Mouse (Mus musculus) midbrain, postnatal 0 days (tissue): ENCODE measurements around the gene Osbpl2. TPM values are rescaled to one million over a fixed set of nuclear protein-coding genes. Genes with fewer than 3 reads are reported as not detected.
A peak's percentile ranks its signal among the peaks of the same experiment; 100 is the strongest.

Source experiments
- ATAC-seq: fragments of 200-750 bp; cut with Nextera tagmentation; 2 replicates; pipeline ENCODE4 v1.8.0; 2017; ENCODE audit warnings: moderate number of reproducible peaks, mild to moderate bottlenecking, moderate TSS enrichment, moderate library complexity; ENCODE audit not compliant: low FRiP score
- DNase-seq: peaks from one replicate; pipeline ENCODE4 v3.0.0-alpha.2; 2015; ENCODE audit warnings: low spot score
- H3K27ac ChIP-seq: fragments of 300-500 bp; sonication (generic); 2 replicates; pipeline ENCODE4 v1.5.1; 2014; ENCODE audit warnings: low read depth, mild to moderate bottlenecking, low read length, mixed read lengths
- H3K27me3 ChIP-seq: fragments of 300-500 bp; sonication (generic); 2 replicates; pipeline ENCODE4 v1.6.1; 2014; ENCODE audit warnings: low read length, control low read depth, mixed read lengths; ENCODE audit not compliant: insufficient read depth
- H3K36me3 ChIP-seq: fragments of 300-500 bp; sonication (generic); 2 replicates; pipeline ENCODE4 v1.6.1; 2014; ENCODE audit warnings: low read length, control low read depth, mixed read lengths; ENCODE audit not compliant: insufficient read depth
- H3K4me1 ChIP-seq: fragments of 300-500 bp; sonication (generic); 2 replicates; pipeline ENCODE4 v1.6.1; 2014; ENCODE audit warnings: mild to moderate bottlenecking, control low read depth, antibody characterized with exemption, low read length, mixed read lengths; ENCODE audit not compliant: insufficient read depth
- H3K4me2 ChIP-seq: fragments of 300-500 bp; sonication (generic); 2 replicates; pipeline ENCODE4 v1.6.1; 2014; ENCODE audit warnings: low read depth, mild to moderate bottlenecking, low read length, mixed read lengths; ENCODE audit not compliant: poor library complexity, severe bottlenecking
- H3K4me3 ChIP-seq: fragments of 300-500 bp; sonication (generic); 2 replicates; pipeline ENCODE4 v1.5.1; 2014; ENCODE audit warnings: low read depth, mild to moderate bottlenecking, low read length, moderate library complexity
- H3K9ac ChIP-seq: fragments of 300-500 bp; sonication (generic); replicated peaks from 2 replicates; pipeline ENCODE4 v1.6.1; 2014; ENCODE audit warnings: mild to moderate bottlenecking, low read length, moderate library complexity, mixed read lengths; ENCODE audit not compliant: poor library complexity, severe bottlenecking
- H3K9me3 ChIP-seq: fragments of 300-500 bp; sonication (generic); 2 replicates; pipeline ENCODE4 v1.6.1; 2016; ENCODE audit warnings: low read length, control low read depth
- CTCF ChIP-seq: IDR thresholded peaks from 2 replicates; pipeline ENCODE4 v1.5.1; 2016; ENCODE audit warnings: antibody characterized with exemption, mild to moderate bottlenecking
- WGBS: fragments of 180-500 bp; shearing (Covaris S2); extraction: QIAGEN DNeasy Blood & Tissue Kit; methylation state at CpG from one replicate; pipeline ENCODE4 v1.1.7; 2014; 5-methylcytosine and 5-hydroxymethylcytosine counted together
- polyA plus RNA-seq: library from polyadenylated mRNA; unstranded; fragments of >200 nt; fragmentation: Nextera tagmentation; extraction: Ambion mirVana; gene quantifications from 2 replicates; pipeline ENCODE4 v1.2.1, GENCODE M21; 2015
- total RNA-seq: library from RNA; depleted of rRNA; stranded (reverse); fragments of >200 nt; gene quantifications from 2 replicates; pipeline ENCODE4 v1.2.3, GENCODE M21; 2014; rRNA removed

Gene Osbpl2
- total RNA-seq = 52.6 and 67.5 TPM in 2 replicates
- 64.9 and 70.3 TPM in 2 replicates for polyA plus RNA-seq

DNA sequence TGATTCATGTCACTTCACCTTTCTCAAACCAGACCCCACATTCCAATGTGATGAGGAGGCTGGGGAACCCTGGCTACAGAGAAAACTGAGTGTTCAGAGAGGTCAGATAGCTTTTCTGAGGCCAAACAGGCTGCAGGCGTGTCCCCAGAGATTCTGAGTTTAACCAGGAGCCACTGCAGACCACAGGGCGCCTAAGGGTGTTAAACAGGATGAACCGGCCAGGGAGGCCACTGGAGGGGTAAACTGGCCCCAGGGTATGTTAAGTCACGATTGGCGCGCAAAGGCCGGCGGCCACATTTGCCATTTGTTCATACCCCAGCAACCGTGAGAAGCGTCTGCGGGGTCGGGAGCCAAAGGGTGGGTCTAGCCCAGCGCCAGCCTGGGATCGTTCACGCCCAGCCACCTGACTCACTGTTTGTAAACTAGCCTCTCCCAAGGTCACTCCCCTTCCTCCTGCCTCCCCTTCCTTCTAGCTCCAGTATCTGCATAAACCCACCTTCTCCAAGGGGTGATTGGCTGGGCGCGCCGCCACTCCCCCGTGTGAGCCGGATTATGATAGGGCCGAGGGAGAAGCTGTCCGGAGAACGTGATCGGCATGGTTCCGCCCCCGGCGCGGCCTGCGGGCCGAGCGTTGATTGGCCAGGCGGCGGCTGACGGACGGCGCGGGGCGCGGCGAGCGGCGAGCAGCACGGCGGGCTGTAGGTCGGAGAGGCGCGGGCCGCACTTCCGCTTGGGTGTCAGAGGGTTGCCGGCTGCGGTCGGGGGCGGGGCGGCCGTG, at the start of gene Osbpl2:
Gene Osbpl2 (plus strand): TSS at position 646 of the 778 bp plus-strand sequence.
- 0% methylated on average over 55 of the region's 55 CpGs for WGBS
- Histone ChIP-seq H3K4me3 (peak within 1 kb of the TSS; percentile 91), H3K27me3 (no peaks in the 10 kb centered on the region), H3K9me3 (no peaks in the 10 kb centered on the region), H3K9ac (peak within 1 kb of the TSS; percentile 90), H3K4me1 (peaks cover 21% of the 10 kb centered on the region), H3K36me3 (no peaks in the 10 kb centered on the region), H3K27ac (peak within 1 kb of the TSS; percentile 74), H3K4me2 (peak within 1 kb of the TSS; percentile 95)
- peak; percentile 98 for DNase-seq
- no peak for TF ChIP-seq CTCF
- ATAC-seq = peak; percentile 98

DNA sequence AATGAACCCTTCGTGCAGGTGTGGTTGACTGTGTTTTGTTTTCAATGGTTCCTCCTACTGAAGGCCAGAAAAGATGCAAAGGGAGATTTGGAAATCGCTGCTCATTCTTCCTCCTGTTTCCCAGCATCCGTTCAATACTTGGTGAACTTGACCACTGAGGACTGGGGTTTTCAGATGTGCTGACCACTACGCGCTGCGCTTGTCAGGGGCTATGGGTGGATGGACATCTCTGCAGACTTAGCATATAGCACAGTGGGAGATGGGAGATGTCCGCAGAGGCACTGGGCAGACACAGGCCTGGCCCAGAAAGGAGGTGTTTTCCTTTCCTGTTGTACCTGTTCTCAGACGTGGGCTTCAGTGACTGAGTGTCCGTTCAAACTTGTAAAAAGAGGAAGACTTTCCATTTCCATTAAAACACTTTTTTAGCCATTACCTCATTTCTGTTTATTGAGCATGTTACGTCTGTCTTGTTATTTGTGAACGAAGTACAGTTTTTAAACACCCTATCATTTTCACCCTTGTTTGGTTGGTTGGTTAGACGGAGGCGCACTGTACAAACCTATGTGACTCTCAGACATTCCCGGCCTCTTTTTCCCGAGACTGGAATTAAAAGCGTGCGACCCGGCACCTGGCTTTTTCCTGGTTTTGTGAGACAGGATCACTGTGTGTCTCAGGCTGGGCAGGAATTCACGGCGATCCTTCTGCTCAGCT, 49.2 kb upstream of the Osbpl2 start:
- DNase-seq (no peak), ATAC-seq (peak; percentile 66)
- WGBS = 34% methylated on average over 20 of the region's 20 CpGs
- peak overlapping the region; percentile 80 for H3K4me2 ChIP-seq
- H3K4me1 ChIP-seq = peaks cover 5% of the 10 kb centered on the region; the same call in 1 of the 2 replicates
- H3K36me3 ChIP-seq = peaks cover 20% of the 10 kb centered on the region
- H3K27ac ChIP-seq = peak overlapping the region; percentile 95
- H3K9ac ChIP-seq = peak overlapping the region; percentile 73
- no peaks in the 10 kb centered on the region for H3K9me3 ChIP-seq
- no peaks in the 10 kb centered on the region for H3K27me3 ChIP-seq
- no peak for TF ChIP-seq CTCF
- H3K4me3 ChIP-seq = peak overlapping the region; percentile 52

DNA sequence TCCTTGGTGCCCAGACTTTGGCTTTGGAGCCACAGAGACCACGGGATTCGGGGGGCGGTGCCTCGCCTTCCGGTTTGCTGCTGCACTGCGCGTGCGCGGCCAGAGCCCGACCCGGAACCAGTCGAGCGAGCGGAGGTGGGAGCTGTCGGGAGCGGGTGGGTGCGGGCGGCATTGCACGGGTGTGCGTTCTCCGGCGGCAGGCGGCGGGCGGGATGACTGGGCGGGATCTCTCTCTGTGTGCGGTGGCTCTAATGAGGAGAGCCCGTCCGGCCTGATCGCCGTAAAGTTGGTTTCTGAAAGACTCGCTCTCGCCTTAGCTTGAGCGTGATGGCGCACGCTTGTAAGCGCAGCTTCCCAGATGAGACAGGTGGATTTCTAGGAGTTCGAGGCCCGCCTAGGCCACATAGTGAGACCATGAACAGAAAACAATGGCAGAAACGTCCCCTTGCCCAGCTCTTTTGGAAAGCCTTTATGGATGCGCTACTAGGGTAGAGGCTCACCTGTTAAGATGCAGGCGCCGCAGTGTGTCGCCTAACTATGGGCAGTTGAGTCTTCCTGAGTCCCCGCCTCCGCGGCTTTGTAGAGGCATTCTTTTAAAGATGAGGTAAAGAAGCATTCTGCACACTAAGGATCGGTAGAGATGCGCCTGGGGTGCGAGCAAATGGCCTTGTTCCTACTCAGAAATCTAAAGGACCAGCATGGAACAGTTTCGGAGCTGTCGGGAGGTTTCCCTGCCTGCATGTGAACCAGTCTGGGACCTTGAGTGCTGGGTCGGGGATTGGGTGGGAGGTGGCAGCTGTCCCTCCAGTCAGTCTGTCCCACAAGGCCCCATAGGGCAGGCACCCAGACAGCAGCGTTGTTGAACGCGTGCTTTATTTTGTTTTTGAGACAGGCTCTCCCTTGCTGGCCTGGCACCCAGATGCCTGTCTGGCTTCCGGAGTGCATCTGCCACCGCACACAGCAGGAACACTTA, 48.3 kb upstream of the Osbpl2 start, which contains the start of gene Mtg2:
Gene Mtg2 (plus strand): TSS at position 108 of the 973 bp plus-strand sequence.
- Histone ChIP-seq H3K27me3 (no peaks in the 10 kb centered on the region), H3K4me3 (peak within 1 kb of the TSS; percentile 52), H3K9ac (peak within 1 kb of the TSS; percentile 73), H3K36me3 (peaks cover 20% of the 10 kb centered on the region), H3K9me3 (no peaks in the 10 kb centered on the region), H3K27ac (peak within 1 kb of the TSS; percentile 95), H3K4me1 (peaks cover 5% of the 10 kb centered on the region; the same call in 1 of the 2 replicates), H3K4me2 (peak within 1 kb of the TSS; percentile 80)
- peak; percentile 13; the same call in 1 of the 2 replicates for TF ChIP-seq CTCF
- WGBS = 4% methylated on average over 58 of the region's 58 CpGs
- ATAC-seq = peak; percentile 96
- peak; percentile 93 for DNase-seq

DNA sequence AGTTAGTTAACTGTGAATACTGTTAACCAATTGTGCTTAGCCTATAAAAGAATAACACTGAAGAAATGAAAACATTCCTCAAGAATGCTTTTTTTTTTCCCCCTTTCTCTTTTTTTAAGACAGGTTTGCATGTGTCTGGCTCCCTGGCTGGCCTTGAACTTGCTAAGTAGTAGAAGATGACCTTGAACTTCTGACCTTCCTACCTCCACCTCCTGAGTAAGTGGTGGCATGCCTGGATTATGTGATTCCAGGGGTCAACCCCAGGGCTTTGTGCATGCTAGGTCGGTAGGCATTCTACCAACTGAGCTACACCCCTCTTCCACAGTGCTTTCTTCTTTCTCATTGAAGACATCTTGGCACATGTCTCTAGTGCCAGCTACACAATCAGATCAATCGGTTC, 47.4 kb upstream of the Osbpl2 start:
- no peaks in the 10 kb centered on the region for H3K9me3 ChIP-seq
- no peak overlapping the region for H3K9ac ChIP-seq
- ATAC-seq (no peak), DNase-seq (no peak)
- no peak overlapping the region for H3K4me3 ChIP-seq
- peaks cover 20% of the 10 kb centered on the region for H3K36me3 ChIP-seq
- no peak overlapping the region for H3K4me2 ChIP-seq
- WGBS = 82% methylated on average over 2 of the region's 2 CpGs
- no peaks in the 10 kb centered on the region for H3K27me3 ChIP-seq
- no peak for TF ChIP-seq CTCF
- no peak overlapping the region for H3K27ac ChIP-seq
- peaks cover 5% of the 10 kb centered on the region; the same call in 1 of the 2 replicates for H3K4me1 ChIP-seq

DNA sequence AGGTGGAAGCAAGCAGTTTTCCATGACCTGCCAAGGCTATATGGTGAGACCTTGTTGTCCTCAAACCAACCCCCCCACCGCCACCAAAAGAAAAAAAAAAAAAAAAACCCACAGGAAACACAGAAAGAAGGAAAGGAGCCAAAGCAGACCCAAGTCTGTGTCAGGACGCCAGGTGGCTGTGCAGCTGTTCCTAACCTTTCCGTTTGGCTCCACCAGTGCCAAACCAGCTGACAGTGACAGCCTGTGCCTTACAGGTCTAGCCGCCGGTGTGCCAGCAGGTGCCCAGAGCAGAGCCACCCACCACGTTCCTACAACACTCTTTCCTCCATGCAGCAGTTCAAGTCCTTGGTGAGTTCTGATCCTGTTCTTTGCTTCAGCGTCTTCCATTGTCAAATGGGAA, 46.2 kb upstream of the Osbpl2 start:
- WGBS = 90% methylated on average over 6 of the region's 7 CpGs
- Histone ChIP-seq H3K36me3 (peaks cover 16% of the 10 kb centered on the region), H3K9me3 (no peaks in the 10 kb centered on the region), H3K27ac (no peak overlapping the region), H3K9ac (no peak overlapping the region), H3K4me3 (no peak overlapping the region), H3K4me2 (no peak overlapping the region), H3K4me1 (peaks cover 5% of the 10 kb centered on the region; the same call in 1 of the 2 replicates), H3K27me3 (no peaks in the 10 kb centered on the region)
- ATAC-seq = no peak
- no peak for DNase-seq
- no peak for TF ChIP-seq CTCF
